Mouse (Mus musculus): Measurements from ENCODE around the gene Col4a4. TPM values are rescaled to one million over a fixed set of nuclear protein-coding genes. Genes with fewer than 3 reads are reported as not detected.

The Col4a4 gene
- polyA plus RNA-seq, 1 experiment from 2014 or later = 0.10 TPM

- no peak for ATAC-seq (ENCODE audit: low FRiP score, low read depth)
- Histone ChIP-seq H3K36me3 (no peaks in the 10 kb centered on the region), H3K9me3 (no peaks in the 10 kb centered on the region), H3K4me1 (no peaks in the 10 kb centered on the region), H3K27me3 (replicated peaks) (no peaks in the 10 kb centered on the region), H3K4me2 (replicated peaks) (no peak overlapping the region), H3K4me3 (no peak overlapping the region), H3K9ac (no peak overlapping the region), H3K27ac (no peak overlapping the region)
- 93% methylated on average over 3 of the region's 3 CpGs for WGBS
These were observed 11.0 kb downstream of the Col4a4 start for GRCm38 (mm10) chr1:82575681-82576080.

GRCm38 (mm10) chr1:82571758-82572157 lies 14.9 kb downstream of the Col4a4 start:
- no peak overlapping the region for H3K4me2 ChIP-seq (replicated peaks)
- no peak overlapping the region for H3K27ac ChIP-seq

GRCm38 (mm10) chr1:82569405-82569804 lies 17.2 kb downstream of the Col4a4 start:
- no peak for ATAC-seq (ENCODE audit: low FRiP score, low read depth)
- Histone ChIP-seq H3K9ac (no peak overlapping the region), H3K36me3 (no peaks in the 10 kb centered on the region), H3K27ac (no peak overlapping the region), H3K4me1 (no peaks in the 10 kb centered on the region), H3K4me2 (replicated peaks) (no peak overlapping the region), H3K4me3 (no peak overlapping the region), H3K27me3 (replicated peaks) (no peaks in the 10 kb centered on the region), H3K9me3 (no peaks in the 10 kb centered on the region)
- 88% methylated on average over 4 of the region's 4 CpGs for WGBS

More at GRCm38 (mm10) chr1:82571758-82572157, 14.9 kb downstream of the Col4a4 start:
- H3K9ac ChIP-seq = no peak overlapping the region
- H3K4me3 ChIP-seq = no peak overlapping the region
- WGBS = 65% methylated on average over 1 of the region's 1 CpGs
- no peaks in the 10 kb centered on the region for H3K27me3 ChIP-seq (replicated peaks)
- H3K4me1 ChIP-seq = no peaks in the 10 kb centered on the region
- H3K9me3 ChIP-seq = no peaks in the 10 kb centered on the region
- ATAC-seq (ENCODE audit: low FRiP score, low read depth) = no peak
- no peaks in the 10 kb centered on the region for H3K36me3 ChIP-seq

- Histone ChIP-seq H3K4me2 (replicated peaks) (no peak overlapping the region), H3K9ac (no peak overlapping the region), H3K4me1 (no peaks in the 10 kb centered on the region), H3K27me3 (replicated peaks) (no peaks in the 10 kb centered on the region), H3K27ac (no peak overlapping the region), H3K9me3 (no peaks in the 10 kb centered on the region), H3K36me3 (no peaks in the 10 kb centered on the region), H3K4me3 (no peak overlapping the region)
- no peak for ATAC-seq (ENCODE audit: low FRiP score, low read depth)
- 81% methylated on average over 4 of the region's 4 CpGs for WGBS
These were observed 26.4 kb downstream of the Col4a4 start for GRCm38 (mm10) chr1:82560223-82560622.

- 0 out of 2 replicates have a peak, but pooled peaks have one; percentile 33 for ATAC-seq (ENCODE audit: low FRiP score, low read depth)
- H3K27me3 ChIP-seq (replicated peaks) = no peaks in the 10 kb centered on the region
- H3K4me1 ChIP-seq = no peaks in the 10 kb centered on the region
- H3K27ac ChIP-seq = no peak overlapping the region
- no peaks in the 10 kb centered on the region for H3K9me3 ChIP-seq
- H3K4me2 ChIP-seq (replicated peaks) = no peak overlapping the region
- no peaks in the 10 kb centered on the region for H3K36me3 ChIP-seq
- no peak overlapping the region for H3K9ac ChIP-seq
- WGBS = 78% methylated on average over 5 of the region's 5 CpGs
- no peak overlapping the region for H3K4me3 ChIP-seq
These were observed 31.8 kb downstream of the Col4a4 start for GRCm38 (mm10) chr1:82554889-82555288.

- peak; percentile 81 for ATAC-seq (ENCODE audit: low FRiP score, low read depth)
- Histone ChIP-seq H3K9ac (no peak overlapping the region), H3K27ac (no peak overlapping the region), H3K27me3 (replicated peaks) (no peaks in the 10 kb centered on the region), H3K4me2 (replicated peaks) (no peak overlapping the region), H3K36me3 (no peaks in the 10 kb centered on the region), H3K4me1 (no peaks in the 10 kb centered on the region), H3K4me3 (no peak overlapping the region), H3K9me3 (no peaks in the 10 kb centered on the region)
- 47% methylated on average over 6 of the region's 6 CpGs for WGBS
These were observed 32.2 kb downstream of the Col4a4 start for GRCm38 (mm10) chr1:82554443-82554850.

- 84% methylated on average over 8 of the region's 8 CpGs for WGBS
- Histone ChIP-seq H3K36me3 (no peaks in the 10 kb centered on the region), H3K9me3 (no peaks in the 10 kb centered on the region), H3K4me3 (no peak overlapping the region), H3K27ac (no peak overlapping the region), H3K4me1 (peaks cover 10% of the 10 kb centered on the region; the same call in 1 of the 2 replicates), H3K27me3 (replicated peaks) (no peaks in the 10 kb centered on the region), H3K4me2 (replicated peaks) (no peak overlapping the region), H3K9ac (no peak overlapping the region)
- ATAC-seq (ENCODE audit: low FRiP score, low read depth) = no peak
These were observed 41.3 kb downstream of the Col4a4 start for GRCm38 (mm10) chr1:82545199-82545960.

GRCm38 (mm10) chr1:82544419-82545185 lies 42.0 kb downstream of the Col4a4 start:
- Histone ChIP-seq H3K4me1 (peaks cover 10% of the 10 kb centered on the region; the same call in 1 of the 2 replicates), H3K4me2 (replicated peaks) (no peak overlapping the region), H3K36me3 (no peaks in the 10 kb centered on the region), H3K27me3 (replicated peaks) (no peaks in the 10 kb centered on the region), H3K4me3 (no peak overlapping the region), H3K27ac (no peak overlapping the region), H3K9me3 (no peaks in the 10 kb centered on the region), H3K9ac (no peak overlapping the region)
- peak; percentile 74; the same call in 1 of the 2 replicates for ATAC-seq (ENCODE audit: low FRiP score, low read depth)
- WGBS = 48% methylated on average over 6 of the region's 6 CpGs

- H3K4me1 ChIP-seq = peaks cover 10% of the 10 kb centered on the region; the same call in 1 of the 2 replicates
- no peak for ATAC-seq (ENCODE audit: low FRiP score, low read depth)
- no peaks in the 10 kb centered on the region for H3K36me3 ChIP-seq
- WGBS = 80% methylated on average over 2 of the region's 2 CpGs
- no peaks in the 10 kb centered on the region for H3K27me3 ChIP-seq (replicated peaks)
- H3K4me2 ChIP-seq (replicated peaks) = no peak overlapping the region
- H3K4me3 ChIP-seq = no peak overlapping the region
- no peaks in the 10 kb centered on the region for H3K9me3 ChIP-seq
- no peak overlapping the region for H3K9ac ChIP-seq
- H3K27ac ChIP-seq = no peak overlapping the region
These were observed 42.7 kb downstream of the Col4a4 start for GRCm38 (mm10) chr1:82543934-82544333.

GRCm38 (mm10) chr1:82540056-82540455 lies 46.6 kb downstream of the Col4a4 start:
- ATAC-seq (ENCODE audit: low FRiP score, low read depth) = no peak
- Histone ChIP-seq H3K4me3 (no peak overlapping the region), H3K4me2 (replicated peaks) (no peak overlapping the region), H3K4me1 (peaks cover 15% of the 10 kb centered on the region; the same call in 1 of the 2 replicates), H3K9me3 (no peaks in the 10 kb centered on the region), H3K9ac (no peak overlapping the region), H3K27me3 (replicated peaks) (no peaks in the 10 kb centered on the region), H3K36me3 (no peaks in the 10 kb centered on the region), H3K27ac (no peak overlapping the region)
- WGBS = 86% methylated on average over 5 of the region's 5 CpGs

GRCm38 (mm10) chr1:82537848-82538247 lies 48.8 kb downstream of the Col4a4 start:
- no peak for ATAC-seq (ENCODE audit: low FRiP score, low read depth)
- 44% methylated on average over 3 of the region's 3 CpGs for WGBS
- Histone ChIP-seq H3K4me2 (replicated peaks) (no peak overlapping the region), H3K9ac (no peak overlapping the region), H3K27ac (no peak overlapping the region), H3K36me3 (no peaks in the 10 kb centered on the region), H3K27me3 (replicated peaks) (no peaks in the 10 kb centered on the region), H3K9me3 (no peaks in the 10 kb centered on the region), H3K4me3 (no peak overlapping the region), H3K4me1 (peaks cover 7% of the 10 kb centered on the region; the same call in 1 of the 2 replicates)

GRCm38 (mm10) chr1:82536515-82537174 lies 50.0 kb downstream of the Col4a4 start:
- Histone ChIP-seq H3K4me2 (replicated peaks) (no peak overlapping the region), H3K4me3 (no peak overlapping the region), H3K27ac (no peak overlapping the region), H3K36me3 (no peaks in the 10 kb centered on the region), H3K9ac (no peak overlapping the region), H3K27me3 (replicated peaks) (no peaks in the 10 kb centered on the region), H3K4me1 (peaks cover 7% of the 10 kb centered on the region; the same call in 1 of the 2 replicates), H3K9me3 (no peaks in the 10 kb centered on the region)
- WGBS = 46% methylated on average over 6 of the region's 6 CpGs
- peak; percentile 57 for ATAC-seq (ENCODE audit: low FRiP score, low read depth)
